Mouse (Mus musculus) heart, embryonic 12.5 days (tissue): Measurements from ENCODE around the gene Engase. TPM values are rescaled to one million over a fixed set of nuclear protein-coding genes. Genes with fewer than 3 reads are reported as not detected.

Experiments
- ATAC-seq: fragments of 200-750 bp; cut with Nextera tagmentation; 2 replicates; pipeline ENCODE4 v1.8.0; 2017; ENCODE audit warnings: moderate TSS enrichment, moderate library complexity; ENCODE audit not compliant: insufficient number of reproducible peaks, low FRiP score
- H3K27ac ChIP-seq: fragments of 300-500 bp; sonication (generic); 2 replicates; pipeline ENCODE4 v1.5.1; 2016; ENCODE audit warnings: mild to moderate bottlenecking, moderate library complexity; ENCODE audit not compliant: poor library complexity, severe bottlenecking
- H3K27me3 ChIP-seq: fragments of 300-500 bp; sonication (generic); replicated peaks from 2 replicates; pipeline ENCODE4 v1.6.1; 2016; ENCODE audit warnings: mild to moderate bottlenecking, moderate library complexity
- H3K36me3 ChIP-seq: fragments of 300-500 bp; sonication (generic); 2 replicates; pipeline ENCODE4 v1.6.1; 2016; ENCODE audit warnings: mild to moderate bottlenecking, moderate library complexity
- H3K4me1 ChIP-seq: fragments of 300-500 bp; sonication (generic); replicated peaks from 2 replicates; pipeline ENCODE4 v1.6.1; 2016; ENCODE audit warnings: mild to moderate bottlenecking
- H3K4me2 ChIP-seq: fragments of 300-500 bp; sonication (generic); 2 replicates; pipeline ENCODE4 v1.6.1; 2016; ENCODE audit warnings: mild to moderate bottlenecking, moderate library complexity
- H3K4me3 ChIP-seq: fragments of 300-500 bp; sonication (generic); 2 replicates; pipeline ENCODE4 v1.5.1; 2016; ENCODE audit warnings: mild to moderate bottlenecking
- H3K9ac ChIP-seq: fragments of 300-500 bp; sonication (generic); 2 replicates; pipeline ENCODE4 v1.6.1; 2016; ENCODE audit warnings: mild to moderate bottlenecking, moderate library complexity
- H3K9me3 ChIP-seq: fragments of 300-500 bp; sonication (generic); replicated peaks from 2 replicates; pipeline ENCODE4 v1.6.1; 2016; ENCODE audit warnings: mild to moderate bottlenecking, moderate library complexity
- WGBS: fragments of 180-500 bp; shearing (Covaris S2); methylation state at CpG from one replicate; pipeline ENCODE4 v1.1.7; 2016; 5-methylcytosine and 5-hydroxymethylcytosine counted together
- polyA plus RNA-seq: library from polyadenylated mRNA; unstranded; fragments of >200 nt; fragmentation: Nextera tagmentation; extraction: Ambion mirVana; gene quantifications from 2 replicates; pipeline ENCODE4 v1.2.1, GENCODE M21; 2016

Engase gene
- polyA plus RNA-seq, result 4.5 and 4.6 TPM in 2 replicates

DNA sequence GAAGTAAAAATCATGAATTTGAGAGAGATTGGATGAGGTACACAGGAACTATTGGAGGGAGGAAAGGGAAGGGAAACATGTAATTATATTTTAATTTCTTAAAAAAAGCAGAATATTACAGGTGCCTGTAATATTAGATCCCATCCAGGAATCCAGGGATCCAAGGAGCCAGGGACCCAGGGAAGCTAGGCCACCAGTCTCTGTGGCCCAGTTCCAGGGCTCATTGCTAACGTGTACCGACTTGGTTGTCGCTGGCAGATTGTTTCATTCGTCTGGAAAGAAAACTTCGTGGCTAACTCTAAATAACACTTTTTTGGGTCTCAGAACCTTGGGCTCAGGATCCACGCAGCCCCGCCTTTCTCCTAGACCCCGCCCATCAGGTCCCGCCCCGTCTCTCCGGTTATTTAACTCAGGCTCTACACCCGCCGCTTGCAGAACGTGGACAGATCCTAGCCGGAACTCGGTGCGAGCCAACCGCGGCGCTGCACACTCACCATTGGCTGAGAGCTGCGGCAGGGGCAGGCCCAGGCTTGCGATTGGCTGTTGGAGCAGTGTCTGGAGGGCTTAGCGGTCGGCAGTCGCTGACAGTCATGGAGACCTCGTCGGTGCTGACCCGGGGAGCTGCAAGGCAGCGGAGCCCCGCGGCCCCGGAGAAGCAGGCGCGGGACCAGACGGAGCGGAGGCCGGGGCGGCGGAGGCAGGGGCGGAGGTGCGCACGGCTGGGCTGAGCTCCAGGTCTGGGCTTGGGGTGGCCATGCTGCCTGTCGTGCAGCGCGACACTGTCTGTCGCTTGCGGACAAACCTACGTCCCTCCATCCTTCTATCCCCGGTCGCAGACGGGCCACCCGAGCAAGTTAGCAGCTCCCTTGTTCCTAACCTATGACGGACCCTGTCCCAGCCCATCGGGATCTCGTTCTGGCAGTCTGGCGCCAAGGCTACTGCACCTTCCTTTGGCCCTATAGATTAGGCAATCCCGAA is at the start of gene Engase:
Engase (plus strand) TSS at position 434 of the 978 bp plus-strand sequence.
- Histone ChIP-seq H3K4me1 (peaks cover 6% of the 10 kb centered on the region), H3K9ac (peak within 1 kb of the TSS; percentile 83), H3K27ac (no peak within 1 kb of the TSS), H3K36me3 (peaks cover 10% of the 10 kb centered on the region), H3K9me3 (no peaks in the 10 kb centered on the region), H3K27me3 (no peaks in the 10 kb centered on the region), H3K4me3 (peak within 1 kb of the TSS; percentile 77), H3K4me2 (peak within 1 kb of the TSS; percentile 90)
- ATAC-seq, result peak; percentile 99
- under 1% methylated on average over 57 of the region's 57 CpGs for WGBS

DNA sequence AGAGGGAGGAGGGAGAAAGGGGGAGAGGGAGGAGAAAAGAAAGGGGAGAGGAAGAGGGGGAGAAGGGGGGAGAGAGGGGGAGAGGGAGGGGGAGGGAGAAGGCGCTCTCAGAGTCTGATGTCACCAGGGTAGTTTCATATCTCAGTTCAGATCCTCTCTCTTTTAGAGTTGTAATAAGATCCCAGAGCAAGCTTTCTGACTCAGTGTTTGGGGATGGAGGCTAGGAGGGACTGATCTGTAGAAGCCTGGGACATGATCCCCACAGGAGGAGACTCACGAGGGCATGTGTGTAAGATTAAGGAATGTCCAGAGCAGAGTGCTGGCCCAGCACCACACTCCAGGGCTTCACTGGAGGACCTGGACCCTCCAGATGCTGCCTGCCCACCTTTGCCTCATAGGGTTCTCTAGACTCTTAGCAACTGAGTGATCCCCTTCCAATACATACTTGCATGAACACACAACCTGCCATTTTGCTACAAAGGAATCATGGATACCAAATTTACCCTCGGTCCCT is 49.3 kb upstream of the Engase start:
- no peaks in the 10 kb centered on the region for H3K36me3 ChIP-seq
- H3K9ac ChIP-seq, result no peak overlapping the region
- H3K27ac ChIP-seq, result 0 out of 2 replicates have a peak overlapping the region, but pooled peaks have one; percentile 58
- no peak overlapping the region for H3K4me3 ChIP-seq
- 31% methylated on average over 3 of the region's 3 CpGs for WGBS
- H3K9me3 ChIP-seq, result no peaks in the 10 kb centered on the region
- H3K4me1 ChIP-seq, result peaks cover 72% of the 10 kb centered on the region
- no peak for ATAC-seq
- H3K27me3 ChIP-seq, result no peaks in the 10 kb centered on the region; the same call in 1 of the 2 replicates
- H3K4me2 ChIP-seq, result peak overlapping the region; percentile 61

DNA sequence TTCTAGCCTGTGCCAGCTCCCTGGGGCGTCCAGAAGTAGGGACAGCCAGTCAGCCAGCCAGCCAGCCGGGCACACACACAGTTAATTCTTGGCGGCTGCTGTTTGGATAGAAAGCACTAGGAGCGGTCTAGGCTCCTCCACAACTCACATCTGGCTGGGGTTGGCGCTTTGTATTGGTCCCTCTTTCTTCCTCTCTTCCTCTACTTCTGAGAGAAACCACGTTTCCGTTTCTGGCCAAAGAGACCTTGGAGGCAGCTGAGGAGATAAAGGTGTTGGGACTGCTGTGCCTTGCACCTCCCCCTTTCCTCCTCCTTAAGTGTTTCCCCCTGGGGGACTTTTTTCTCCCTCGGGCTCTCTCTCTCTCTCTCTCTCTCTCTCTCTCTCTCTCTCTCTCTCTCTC is 48.6 kb upstream of the Engase start, which contains the start of gene C1qtnf1:
C1qtnf1 (plus strand) TSS at position 218 of the 400 bp plus-strand sequence.
- peak within 1 kb of the TSS; percentile 31 for H3K4me3 ChIP-seq
- no peaks in the 10 kb centered on the region; the same call in 1 of the 2 replicates for H3K27me3 ChIP-seq
- H3K36me3 ChIP-seq, result no peaks in the 10 kb centered on the region
- H3K4me1 ChIP-seq, result peaks cover 72% of the 10 kb centered on the region
- no peak for ATAC-seq
- H3K9ac ChIP-seq, result peak within 1 kb of the TSS; percentile 58; the same call in 1 of the 2 replicates
- H3K4me2 ChIP-seq, result peak within 1 kb of the TSS; percentile 61
- peak within 1 kb of the TSS; percentile 58 for H3K27ac ChIP-seq
- 2% methylated on average over 8 of the region's 8 CpGs for WGBS
- no peaks in the 10 kb centered on the region for H3K9me3 ChIP-seq

DNA sequence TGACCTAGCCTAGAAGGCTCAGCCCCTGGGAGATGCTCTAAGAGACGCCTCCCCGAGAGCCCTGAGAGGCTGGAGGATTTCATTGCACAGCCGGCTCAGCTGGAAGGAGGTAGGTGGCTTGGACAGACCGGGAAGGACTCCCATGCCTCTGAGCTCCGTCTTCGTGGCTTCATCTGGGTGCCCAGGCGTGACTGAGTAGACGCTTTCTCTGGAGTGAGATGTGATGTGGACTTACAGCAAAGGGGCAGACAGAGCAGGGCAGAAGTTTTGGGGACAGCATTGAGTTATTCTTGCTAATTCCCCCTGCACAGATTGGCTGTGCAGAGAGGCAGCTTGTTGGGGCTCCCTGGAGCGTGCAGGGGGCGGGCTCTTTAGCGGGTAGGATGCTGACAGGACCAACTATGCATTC is 48.2 kb upstream of the Engase start:
- Histone ChIP-seq H3K9me3 (no peaks in the 10 kb centered on the region), H3K36me3 (no peaks in the 10 kb centered on the region), H3K4me2 (peak overlapping the region; percentile 61), H3K4me1 (peaks cover 75% of the 10 kb centered on the region), H3K27me3 (no peaks in the 10 kb centered on the region; the same call in 1 of the 2 replicates), H3K9ac (peak overlapping the region; percentile 58; the same call in 1 of the 2 replicates), H3K4me3 (peak overlapping the region; percentile 31), H3K27ac (peak overlapping the region; percentile 58)
- no peak for ATAC-seq
- WGBS, result 7% methylated on average over 11 of the region's 11 CpGs

DNA sequence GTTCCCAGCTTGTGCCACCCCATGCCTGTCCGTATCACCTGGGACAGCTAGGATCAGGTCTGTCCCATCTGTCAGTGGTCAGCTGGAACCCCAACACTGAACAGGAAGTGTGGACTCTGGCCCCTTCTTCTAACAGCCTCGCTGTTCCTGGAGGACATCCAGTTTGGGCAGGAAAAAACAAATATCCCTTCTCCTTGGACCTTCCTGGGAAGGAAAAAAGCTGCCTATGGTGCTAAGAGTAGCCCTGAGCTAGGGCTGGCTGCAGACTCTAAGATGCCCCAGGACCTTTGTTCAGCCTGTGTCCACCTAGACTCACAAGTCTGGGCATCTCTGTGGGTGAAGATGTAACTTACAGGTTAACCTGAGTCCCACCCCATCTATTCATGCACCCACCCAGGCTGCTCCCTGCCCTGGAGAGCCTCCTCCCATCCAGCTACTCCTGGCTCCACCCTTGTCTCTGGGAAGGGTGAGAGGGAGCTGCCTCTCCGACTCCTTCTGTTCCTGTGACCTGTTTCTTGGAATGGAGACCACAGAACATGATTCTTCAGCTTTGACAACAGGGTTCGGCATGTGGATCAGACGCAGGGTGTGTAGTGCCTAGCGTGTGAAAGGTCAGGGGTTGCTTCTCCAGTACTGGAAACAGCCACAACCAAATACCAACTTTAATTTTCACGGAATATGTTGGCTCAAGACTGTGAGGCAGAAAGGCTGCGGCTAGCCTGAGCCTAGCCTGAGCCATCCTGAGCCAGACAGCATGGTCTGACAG is 47.5 kb upstream of the Engase start:
- no peaks in the 10 kb centered on the region for H3K9me3 ChIP-seq
- peak overlapping the region; percentile 61 for H3K4me2 ChIP-seq
- ATAC-seq, result no peak
- 56% methylated on average over 8 of the region's 8 CpGs for WGBS
- peaks cover 75% of the 10 kb centered on the region for H3K4me1 ChIP-seq
- H3K4me3 ChIP-seq, result peak overlapping the region; percentile 31
- no peaks in the 10 kb centered on the region for H3K36me3 ChIP-seq
- H3K27ac ChIP-seq, result peak overlapping the region; percentile 58; the same call in 1 of the 2 replicates
- H3K9ac ChIP-seq, result peak overlapping the region; percentile 58; the same call in 1 of the 2 replicates
- H3K27me3 ChIP-seq, result no peaks in the 10 kb centered on the region; the same call in 1 of the 2 replicates

DNA sequence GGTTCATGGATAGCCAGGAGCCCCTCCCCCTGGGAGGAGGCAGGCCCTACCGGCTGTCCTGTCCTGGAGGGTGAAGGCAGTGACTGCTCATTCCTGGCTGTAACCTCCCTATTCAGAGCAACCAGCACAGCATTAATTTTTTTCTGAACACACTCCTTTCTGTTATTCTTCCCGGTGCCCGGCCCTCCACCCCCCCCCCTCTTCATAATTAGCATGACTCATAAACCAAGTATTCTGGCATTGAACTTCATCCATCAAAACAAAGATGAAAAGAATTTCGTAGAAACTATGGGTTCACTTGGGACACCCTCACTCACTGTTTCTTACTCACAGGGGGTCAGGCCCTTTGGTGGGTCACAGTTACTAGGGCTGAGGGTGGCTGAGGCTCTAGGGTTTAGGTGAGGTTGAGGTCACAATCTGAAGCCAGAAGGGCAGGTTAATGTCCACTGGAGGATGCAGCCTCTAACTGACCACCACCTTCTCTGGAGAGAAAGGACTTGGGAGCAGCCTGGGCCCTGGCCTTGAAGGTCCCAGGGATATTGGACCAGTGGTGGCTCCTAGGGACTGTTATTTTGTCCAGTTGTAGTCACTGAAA is 46.2 kb upstream of the Engase start:
- Histone ChIP-seq H3K36me3 (no peaks in the 10 kb centered on the region), H3K9me3 (no peaks in the 10 kb centered on the region), H3K4me3 (no peak overlapping the region), H3K4me2 (no peak overlapping the region), H3K27me3 (peaks cover 3% of the 10 kb centered on the region; the same call in 1 of the 2 replicates), H3K9ac (no peak overlapping the region), H3K4me1 (peaks cover 71% of the 10 kb centered on the region), H3K27ac (no peak overlapping the region)
- WGBS, result 42% methylated on average over 4 of the region's 4 CpGs
- ATAC-seq, result no peak

DNA sequence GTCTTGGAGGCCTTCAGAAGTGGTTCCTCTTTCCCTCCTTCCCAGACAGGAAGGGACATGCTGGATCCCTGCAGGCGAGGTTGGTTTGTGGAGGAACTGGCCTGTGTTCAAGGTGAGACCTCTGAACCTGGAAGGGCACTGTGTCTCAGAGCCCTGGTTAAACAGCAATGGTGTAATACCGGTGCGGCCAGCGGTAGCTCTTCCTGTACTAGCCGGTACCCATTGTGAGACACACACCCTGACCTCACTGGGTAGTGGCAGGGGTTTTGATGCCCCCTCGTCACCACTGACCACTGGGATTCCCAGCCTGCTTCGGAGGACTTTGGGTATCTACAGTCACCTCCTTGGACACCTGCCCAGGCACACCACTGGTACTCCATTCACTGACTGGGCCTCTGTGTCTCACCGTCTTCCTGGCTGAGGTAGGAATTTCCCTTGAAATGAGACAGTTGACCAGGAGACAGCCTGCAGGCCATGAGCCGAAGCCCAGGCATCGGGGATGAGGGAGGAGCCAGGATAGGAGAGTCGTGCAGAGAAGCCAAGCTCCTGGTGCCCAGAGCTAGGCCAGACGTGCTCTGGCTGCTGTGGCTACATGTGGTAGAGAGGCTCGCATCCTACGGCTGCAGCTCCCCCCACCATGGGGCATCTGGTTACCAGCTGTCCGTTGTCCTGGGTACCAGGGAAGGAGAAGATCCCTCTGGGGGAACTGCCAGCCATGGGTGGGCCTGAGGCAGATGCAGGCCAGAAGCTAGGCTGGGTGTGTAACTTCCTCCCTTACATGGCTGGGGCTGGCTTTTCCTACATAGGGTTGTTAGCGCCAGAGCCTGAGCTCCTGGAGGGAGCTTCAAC is 45.3 kb upstream of the Engase start:
- H3K27ac ChIP-seq, result no peak overlapping the region
- ATAC-seq, result no peak; the same call in 1 of the 2 replicates
- H3K9ac ChIP-seq, result no peak overlapping the region
- peaks cover 68% of the 10 kb centered on the region for H3K4me1 ChIP-seq
- H3K4me2 ChIP-seq, result no peak overlapping the region
- no peaks in the 10 kb centered on the region for H3K36me3 ChIP-seq
- 65% methylated on average over 16 of the region's 16 CpGs for whole genome bisulfite sequencing
- no peaks in the 10 kb centered on the region for H3K9me3 ChIP-seq
- peaks cover 6% of the 10 kb centered on the region; the same call in 1 of the 2 replicates for H3K27me3 ChIP-seq
- no peak overlapping the region for H3K4me3 ChIP-seq

DNA sequence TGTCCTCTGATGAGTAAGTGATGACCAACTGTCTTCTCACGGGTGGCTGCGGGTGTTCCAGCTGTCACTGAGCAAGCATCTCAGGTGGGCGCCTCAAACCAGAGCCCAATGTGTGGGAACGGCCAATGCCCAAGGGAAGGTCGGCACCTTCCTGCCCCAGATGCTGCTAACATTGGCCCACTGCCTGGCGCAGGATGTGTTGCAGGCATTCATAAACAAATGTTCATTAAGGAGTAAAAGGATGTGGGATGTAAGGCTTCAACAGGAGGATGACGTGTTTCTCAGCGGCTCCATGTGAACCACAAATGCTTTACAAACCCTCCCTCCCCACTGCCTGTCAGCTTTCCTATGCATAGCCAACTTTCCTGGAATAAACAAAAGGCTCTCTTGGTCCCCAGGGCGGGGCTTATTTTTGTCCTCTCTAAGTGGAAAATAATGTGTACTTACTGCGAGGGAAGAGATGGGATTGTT is 43.2 kb upstream of the Engase start:
- Histone ChIP-seq H3K36me3 (no peaks in the 10 kb centered on the region), H3K4me2 (peak overlapping the region; percentile 63), H3K9ac (no peak overlapping the region), H3K4me3 (peak overlapping the region; percentile 37), H3K4me1 (peaks cover 50% of the 10 kb centered on the region), H3K27ac (no peak overlapping the region), H3K9me3 (no peaks in the 10 kb centered on the region), H3K27me3 (0 out of 2 replicates have a peak, but pooled peaks cover 6% of the 10 kb centered on the region)
- WGBS, result 62% methylated on average over 10 of the region's 10 CpGs
- ATAC-seq, result no peak

DNA sequence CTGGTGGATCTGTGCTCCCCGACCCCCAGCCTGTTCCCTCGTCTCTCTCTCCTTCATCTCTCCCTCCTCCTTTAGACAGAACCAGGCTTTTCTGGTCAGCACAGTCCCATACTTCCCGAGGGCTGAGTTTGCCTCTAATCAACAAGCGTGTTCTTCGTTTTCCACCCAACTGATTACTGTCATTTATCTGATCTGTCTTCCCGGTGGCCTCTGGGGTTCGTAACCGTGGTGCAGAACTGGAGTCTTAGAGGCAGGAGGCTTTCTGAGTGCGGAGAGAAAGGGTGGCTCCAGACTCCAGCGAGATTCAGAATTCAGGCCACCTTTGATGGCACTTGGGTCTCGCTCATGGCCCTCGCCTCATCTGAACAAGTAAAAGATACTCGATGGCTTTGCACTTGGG is 42.5 kb upstream of the Engase start:
- Histone ChIP-seq H3K36me3 (no peaks in the 10 kb centered on the region), H3K4me1 (peaks cover 50% of the 10 kb centered on the region), H3K4me2 (peak overlapping the region; percentile 63), H3K27me3 (0 out of 2 replicates have a peak, but pooled peaks cover 6% of the 10 kb centered on the region), H3K4me3 (peak overlapping the region; percentile 37), H3K9ac (peak overlapping the region; percentile 62; the same call in 1 of the 2 replicates), H3K27ac (no peak overlapping the region), H3K9me3 (no peaks in the 10 kb centered on the region)
- WGBS, result 31% methylated on average over 13 of the region's 13 CpGs
- no peak for ATAC-seq
